Mouse (Mus musculus) layer of hippocampus, adult 8-10 months (tissue): ENCODE data around the gene Immp2l. TPM values are rescaled to one million over a fixed set of nuclear protein-coding genes. Genes with fewer than 3 reads are reported as not detected.
"Not testable (repeated sequence)": the region's sequence is repeated elsewhere in the genome, so short reads cannot be mapped to it uniquely, and the experiment has no call there.

ENCODE experiments used
- DNase-seq, 2 experiments: peaks; one replicate each; pipeline ENCODE4 v3.0.0; 2022; ENCODE audit warnings: low spot score in 2 of 2
- total RNA-seq, 4 experiments: library from RNA; stranded (reverse); gene quantifications; 2 replicates each; pipeline ENCODE4 v1.2.4; 2022

The Immp2l gene
- 1 to 10 TPM; 4.8 to 8.9 (median 5.4) TPM for total RNA-seq

GRCm38 (mm10) chr12:41023511-41024421 is at the start of gene Immp2l:
Immp2l (plus strand) TSS chr12:41024090.
- DNase-seq = peak; percentile 87 to 90

GRCm38 (mm10) chr12:40978719-40979500 is 45.0 kb upstream of the Immp2l start:
- no peak for DNase-seq

- DNase-seq = peak; percentile 3 to 9
Observed at GRCm38 (mm10) chr12:40979716-40980115, 44.2 kb upstream of the Immp2l start.

GRCm38 (mm10) chr12:40980160-40980559 is 43.7 kb upstream of the Immp2l start:
- no peak for DNase-seq

GRCm38 (mm10) chr12:40983021-40983420 is 40.9 kb upstream of the Immp2l start:
- no peak for DNase-seq

GRCm38 (mm10) chr12:40984735-40985134 is 39.2 kb upstream of the Immp2l start:
- no peak for DNase-seq

- DNase-seq = no peak
Observed at GRCm38 (mm10) chr12:40985791-40986190, 38.1 kb upstream of the Immp2l start.

GRCm38 (mm10) chr12:40988311-40989065 is 35.4 kb upstream of the Immp2l start:
- DNase-seq = no peak

GRCm38 (mm10) chr12:40991647-40992046 is 32.2 kb upstream of the Immp2l start:
- DNase-seq = no peak

GRCm38 (mm10) chr12:40992237-40992636 is 31.7 kb upstream of the Immp2l start:
- DNase-seq = not testable (repeated sequence)

GRCm38 (mm10) chr12:40994846-40995245 is 29.0 kb upstream of the Immp2l start:
- DNase-seq = no peak

GRCm38 (mm10) chr12:40995618-40996370 is 28.1 kb upstream of the Immp2l start:
- DNase-seq = no peak

- no peak for DNase-seq
Observed at GRCm38 (mm10) chr12:41022516-41022915, 1.4 kb upstream of the Immp2l start.

GRCm38 (mm10) chr12:41024512-41024911 is 622 bp downstream of the Immp2l start:
- no peak for DNase-seq

GRCm38 (mm10) chr12:41027485-41027884 is 3.6 kb downstream of the Immp2l start:
- no peak for DNase-seq

- no peak for DNase-seq
Observed at GRCm38 (mm10) chr12:41031119-41031518, 7.2 kb downstream of the Immp2l start.

GRCm38 (mm10) chr12:41033196-41033595 is 9.3 kb downstream of the Immp2l start:
- DNase-seq = peak in 1 of 2 experiments; percentile 13

GRCm38 (mm10) chr12:41039834-41040233 is 15.9 kb downstream of the Immp2l start:
- no peak for DNase-seq

GRCm38 (mm10) chr12:41041737-41042136 is 17.8 kb downstream of the Immp2l start:
- no peak for DNase-seq

- no peak for DNase-seq
Observed at GRCm38 (mm10) chr12:41044493-41045132, 20.7 kb downstream of the Immp2l start.
